Mouse (Mus musculus) ES-CJ7 (cell line): ENCODE measurements around the gene Tekt5.

Experiments used
- DNase-seq: peaks from one replicate; pipeline ENCODE4 v3.0.0; 2011; ENCODE audit warnings: low read depth, low spot score

Gene Tekt5

DNA sequence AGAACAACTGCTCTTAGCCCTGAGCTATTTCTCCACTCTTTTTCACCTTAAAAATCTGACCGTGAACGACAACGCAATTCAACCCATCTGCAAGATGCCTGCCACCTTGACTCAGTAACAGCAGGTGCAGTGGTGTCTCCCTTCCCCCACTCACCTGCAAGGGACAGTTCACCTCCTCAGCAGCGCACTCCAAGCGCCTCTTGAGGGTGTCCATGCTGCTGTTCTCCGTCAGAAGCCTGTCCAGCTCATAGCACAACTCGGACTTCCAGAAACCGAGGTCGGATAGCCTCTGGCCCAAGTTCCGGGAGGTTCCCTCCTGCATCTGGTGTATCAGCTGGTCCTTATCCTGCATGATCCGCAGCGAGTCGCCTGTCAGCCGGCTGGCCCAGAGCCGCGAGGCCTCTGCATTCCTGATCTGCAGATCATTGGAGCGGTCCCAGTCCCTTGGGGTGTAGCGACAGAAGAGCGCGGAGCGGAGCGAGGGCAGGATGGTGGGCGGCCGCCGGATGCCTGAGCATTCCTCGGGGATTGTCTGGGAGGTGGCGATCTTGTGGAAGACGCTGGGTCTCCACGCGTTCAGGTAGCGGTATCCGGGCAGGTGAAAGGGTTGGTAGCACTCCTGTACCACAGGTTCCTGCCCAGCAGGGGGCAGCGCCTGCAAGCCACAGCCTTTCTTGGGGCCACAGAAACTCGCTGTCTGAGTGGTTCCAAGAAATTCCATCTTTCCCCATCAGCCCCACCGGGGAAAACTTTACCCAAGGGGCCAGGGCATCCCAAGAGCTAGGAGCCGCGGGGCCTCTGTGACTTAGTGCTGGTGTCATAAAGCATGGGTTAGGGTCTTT is at the start of gene Tekt5:
Tekt5 (minus strand) TSS at position 792 of the 842 bp plus-strand sequence.
- DNase-seq = peak; percentile 64

DNA sequence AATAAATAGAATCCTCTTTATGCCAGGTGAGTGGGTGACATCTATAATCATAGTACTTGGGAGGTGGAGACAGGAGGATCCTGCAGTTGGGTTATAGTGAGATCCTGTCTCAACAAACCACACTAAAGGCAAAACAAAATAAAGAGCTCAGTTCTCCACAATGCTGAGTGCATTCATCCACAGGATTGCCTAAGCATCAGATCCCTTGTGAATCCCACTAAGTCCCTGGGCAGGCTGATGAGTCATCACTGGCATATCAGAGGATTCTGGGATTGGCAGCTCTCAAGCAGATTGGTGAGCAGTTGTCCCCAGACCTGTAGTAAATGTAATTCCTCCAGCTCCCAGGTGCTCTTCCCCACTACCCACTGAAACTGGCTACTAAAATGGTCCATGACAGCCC is 48.4 kb upstream of the Tekt5 start:
- no peak for DNase-seq

DNA sequence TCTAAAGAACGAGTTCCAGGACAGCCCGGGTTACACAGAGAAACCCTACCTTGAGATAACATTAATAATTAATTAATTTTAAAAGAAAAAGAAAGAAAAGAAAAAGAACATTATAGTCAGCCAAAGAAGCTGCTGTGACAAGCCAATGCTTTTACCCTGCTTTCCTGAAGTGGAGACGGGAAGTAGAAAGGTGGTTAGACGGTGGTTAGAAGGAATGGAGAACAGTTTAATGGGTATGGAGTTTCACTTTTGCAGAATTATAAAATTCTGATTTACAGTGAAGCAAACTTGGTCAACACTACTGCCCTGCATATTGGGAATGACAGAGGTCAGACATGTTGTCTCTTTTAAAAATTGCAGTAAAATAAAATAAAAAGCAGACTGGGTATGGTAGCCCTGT is 46.5 kb upstream of the Tekt5 start:
- no peak for DNase-seq

DNA sequence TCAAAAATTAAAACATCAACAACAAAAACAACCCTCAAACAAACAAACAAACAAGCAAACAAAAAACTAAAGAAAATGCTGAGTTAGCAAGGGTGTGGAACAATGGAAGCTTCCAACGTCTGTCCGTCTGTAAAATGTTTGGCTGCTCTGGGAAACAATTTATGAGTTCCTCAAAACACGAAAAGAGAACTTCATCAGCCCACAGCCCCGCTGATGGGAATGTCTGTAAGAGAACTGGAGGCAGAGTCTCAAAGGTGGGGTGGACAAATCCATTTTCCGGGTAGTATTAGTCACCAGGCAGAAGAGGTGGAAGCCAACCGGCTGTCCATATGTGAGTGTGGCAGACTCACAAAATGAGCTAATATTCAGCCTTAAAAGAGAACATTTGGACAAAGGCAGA is 46.0 kb upstream of the Tekt5 start:
- no peak for DNase-seq

DNA sequence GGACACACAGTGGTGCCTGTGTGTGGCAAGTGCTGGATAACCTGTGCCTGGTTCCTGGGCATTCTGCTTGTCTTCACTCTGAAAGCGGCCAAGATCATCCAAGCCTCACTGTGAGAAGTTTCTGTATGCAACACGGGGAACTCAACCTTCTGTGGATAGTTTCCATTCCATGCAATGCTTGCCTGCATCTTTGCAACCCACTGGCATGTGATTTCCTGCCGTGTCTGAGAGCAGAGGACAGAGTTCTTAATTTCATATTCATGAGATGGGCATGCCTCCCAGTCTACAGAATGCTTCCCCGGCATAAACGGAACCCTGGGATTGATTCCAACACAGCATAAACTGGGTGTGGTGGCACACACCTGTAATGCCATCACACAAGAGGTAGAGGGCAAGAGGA is 42.8 kb upstream of the Tekt5 start:
- no peak for DNase-seq

DNA sequence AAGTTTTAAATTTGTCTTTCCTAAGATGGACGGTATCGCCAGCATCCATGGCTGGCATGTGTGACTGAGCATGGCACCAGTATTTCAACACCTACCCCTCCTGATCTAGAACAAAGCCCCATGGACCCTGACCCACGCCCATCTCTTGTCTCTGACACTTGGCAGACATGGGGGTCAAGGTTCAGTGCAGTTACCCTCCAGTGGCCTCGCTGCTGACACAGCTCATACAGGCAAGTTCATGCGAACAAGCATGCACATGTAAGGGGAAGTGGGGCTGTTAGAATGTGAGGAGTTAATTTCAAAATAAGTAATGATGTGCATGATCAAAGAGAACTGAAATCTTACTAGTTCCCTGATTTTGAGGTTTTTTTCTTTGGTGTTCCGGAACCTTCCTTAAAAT is 40.9 kb upstream of the Tekt5 start:
- no peak for DNase-seq

DNA sequence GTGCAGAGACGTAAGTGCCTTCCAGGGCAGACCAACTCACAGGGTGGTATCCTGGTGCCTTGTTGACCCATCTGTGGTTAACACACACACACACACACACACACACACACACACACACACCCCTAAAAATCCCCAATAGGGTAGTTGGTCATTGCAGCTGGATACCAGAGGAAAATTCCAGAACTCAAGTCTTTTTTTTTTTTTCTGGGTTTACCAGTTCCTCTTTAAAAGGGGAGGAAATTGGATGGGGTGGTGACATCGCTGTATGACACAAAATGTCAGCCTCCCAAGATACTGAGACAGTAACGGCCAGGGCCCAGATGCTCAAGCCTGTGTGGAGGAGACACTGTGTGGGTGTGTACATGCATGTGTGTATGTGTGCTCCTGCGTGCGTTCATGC is 38.1 kb upstream of the Tekt5 start:
- DNase-seq = no peak

DNA sequence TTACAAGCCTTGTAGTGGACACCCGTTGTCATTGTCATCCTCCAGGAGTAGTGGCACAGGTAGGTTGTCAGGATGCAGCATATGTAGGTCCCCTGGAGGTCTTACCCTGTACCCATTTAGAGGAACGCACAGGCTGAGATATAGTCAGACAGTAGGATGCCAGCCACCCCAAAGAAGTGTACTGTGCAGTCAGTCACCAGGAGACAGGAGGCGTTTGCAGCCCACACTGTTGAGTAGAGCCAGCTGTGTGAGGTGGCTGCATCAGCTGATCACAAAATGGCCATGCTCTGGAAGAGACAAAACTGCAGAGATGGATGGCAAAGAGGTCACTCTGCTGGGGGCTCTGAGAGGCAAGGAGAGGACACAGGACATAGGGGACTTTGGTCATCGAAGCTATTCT is 37.1 kb upstream of the Tekt5 start:
- no peak for DNase-seq

DNA sequence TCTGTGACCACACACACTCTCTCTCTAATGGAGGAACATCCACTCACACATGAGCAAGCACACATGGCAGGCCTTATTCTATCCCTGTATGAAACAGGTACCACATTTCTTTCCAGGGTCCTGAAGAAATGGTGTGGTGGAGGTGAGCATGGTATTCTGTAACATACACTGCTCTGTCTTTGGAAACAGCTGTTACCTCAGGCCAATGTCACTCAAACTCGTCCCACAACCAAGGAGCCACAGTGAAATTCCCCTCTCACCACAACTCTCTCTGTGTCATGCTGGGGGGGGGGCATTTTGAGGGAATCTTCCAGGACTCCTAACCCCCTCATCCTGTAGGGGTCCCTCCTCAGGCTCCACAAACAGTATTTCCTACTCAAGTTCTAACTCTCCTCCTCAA is 36.6 kb upstream of the Tekt5 start:
- no peak for DNase-seq

DNA sequence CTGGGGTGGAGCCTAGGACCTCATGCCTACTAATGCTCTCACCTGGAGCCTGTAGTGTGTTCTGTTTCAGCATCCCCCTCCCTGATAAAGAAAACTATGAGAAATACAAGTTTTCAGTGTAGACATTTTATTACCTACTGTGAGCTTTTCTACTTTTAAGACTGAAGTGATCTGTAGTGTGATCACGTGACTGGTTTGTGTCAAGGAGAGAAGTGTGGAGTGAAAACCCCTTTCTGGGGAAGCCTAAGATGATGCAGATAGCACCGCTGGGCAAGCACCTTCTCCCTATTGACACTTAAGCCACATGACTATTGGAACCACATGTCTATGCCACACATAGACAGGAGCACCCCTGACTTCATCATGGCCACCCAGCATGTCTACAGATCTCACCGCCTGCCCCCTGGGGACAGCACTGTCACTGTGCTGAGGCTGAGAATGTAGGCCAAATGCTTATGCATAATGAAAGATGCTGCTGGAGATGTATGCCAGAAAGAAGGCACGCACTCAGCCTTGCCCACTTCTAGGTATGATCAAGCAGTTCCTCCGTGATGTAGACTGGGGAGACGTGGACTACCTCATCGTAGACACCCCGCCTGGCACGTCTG is 25.3 kb upstream of the Tekt5 start:
- DNase-seq = no peak

DNA sequence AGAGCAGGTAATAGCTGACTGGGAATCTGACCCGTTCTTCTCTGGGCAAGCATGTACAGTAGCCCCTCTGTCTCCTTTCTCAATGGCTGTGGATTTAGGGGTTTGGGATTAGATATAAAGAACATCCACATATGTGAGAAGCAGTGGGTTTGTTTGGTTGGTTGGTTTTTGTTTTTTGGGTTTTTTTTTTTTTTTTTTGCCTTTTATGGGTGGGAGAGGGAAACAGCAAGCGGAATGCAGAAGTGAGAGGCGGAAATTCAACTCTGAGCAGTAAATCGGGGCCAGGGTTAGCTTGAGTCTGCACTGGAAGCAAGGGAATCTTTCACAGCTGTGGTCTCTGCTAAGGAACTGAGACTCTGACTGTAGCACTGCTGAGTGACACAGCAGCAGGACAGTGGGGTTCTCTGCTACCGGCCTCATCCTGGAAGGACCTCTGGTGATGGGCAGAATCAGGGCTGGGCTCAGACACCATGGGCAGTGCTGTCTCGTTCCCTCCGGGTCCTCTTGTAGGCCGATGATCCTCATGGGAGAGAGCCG is 22.5 kb upstream of the Tekt5 start:
- no peak for DNase-seq

DNA sequence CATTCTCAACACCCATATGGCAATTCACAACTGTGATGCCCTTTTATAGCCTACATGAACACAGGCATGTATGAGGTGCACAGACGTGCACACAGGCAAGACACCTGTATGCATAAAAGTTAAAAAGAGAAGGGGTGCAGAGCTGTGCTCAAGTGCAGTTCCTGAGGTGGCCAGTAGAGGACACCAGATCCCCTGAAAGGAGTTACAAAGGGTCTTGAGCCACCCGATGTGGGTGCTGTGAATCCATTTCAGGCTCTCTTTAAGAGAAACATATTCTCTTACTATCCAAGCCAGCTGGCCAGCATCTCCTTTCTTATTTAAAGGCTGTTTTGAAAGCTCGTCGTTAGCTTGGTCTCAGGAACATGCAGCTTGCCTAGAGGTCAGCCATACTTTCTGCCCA is 21.6 kb upstream of the Tekt5 start:
- peak; percentile 57 for DNase-seq

DNA sequence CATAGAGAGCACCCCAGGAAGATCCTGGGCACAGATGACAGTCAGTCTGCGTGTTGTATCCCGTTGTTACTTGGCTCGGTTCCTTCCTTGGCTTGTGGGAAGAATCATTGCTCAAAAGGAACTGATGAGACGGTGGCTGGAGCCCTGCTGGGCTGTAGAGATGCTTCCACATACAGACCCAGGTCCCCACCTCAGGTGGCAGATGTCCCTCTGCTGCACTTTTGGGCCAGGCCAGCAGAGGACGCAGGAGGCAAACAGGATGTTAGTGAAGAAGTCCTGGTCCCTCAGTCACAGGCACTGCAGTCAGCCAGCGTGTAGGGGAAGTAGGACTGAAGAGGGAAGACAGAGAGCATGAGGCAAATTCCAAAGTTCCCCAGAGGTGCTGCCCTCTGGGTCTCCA is 20.7 kb upstream of the Tekt5 start:
- DNase-seq = peak; percentile 60

DNA sequence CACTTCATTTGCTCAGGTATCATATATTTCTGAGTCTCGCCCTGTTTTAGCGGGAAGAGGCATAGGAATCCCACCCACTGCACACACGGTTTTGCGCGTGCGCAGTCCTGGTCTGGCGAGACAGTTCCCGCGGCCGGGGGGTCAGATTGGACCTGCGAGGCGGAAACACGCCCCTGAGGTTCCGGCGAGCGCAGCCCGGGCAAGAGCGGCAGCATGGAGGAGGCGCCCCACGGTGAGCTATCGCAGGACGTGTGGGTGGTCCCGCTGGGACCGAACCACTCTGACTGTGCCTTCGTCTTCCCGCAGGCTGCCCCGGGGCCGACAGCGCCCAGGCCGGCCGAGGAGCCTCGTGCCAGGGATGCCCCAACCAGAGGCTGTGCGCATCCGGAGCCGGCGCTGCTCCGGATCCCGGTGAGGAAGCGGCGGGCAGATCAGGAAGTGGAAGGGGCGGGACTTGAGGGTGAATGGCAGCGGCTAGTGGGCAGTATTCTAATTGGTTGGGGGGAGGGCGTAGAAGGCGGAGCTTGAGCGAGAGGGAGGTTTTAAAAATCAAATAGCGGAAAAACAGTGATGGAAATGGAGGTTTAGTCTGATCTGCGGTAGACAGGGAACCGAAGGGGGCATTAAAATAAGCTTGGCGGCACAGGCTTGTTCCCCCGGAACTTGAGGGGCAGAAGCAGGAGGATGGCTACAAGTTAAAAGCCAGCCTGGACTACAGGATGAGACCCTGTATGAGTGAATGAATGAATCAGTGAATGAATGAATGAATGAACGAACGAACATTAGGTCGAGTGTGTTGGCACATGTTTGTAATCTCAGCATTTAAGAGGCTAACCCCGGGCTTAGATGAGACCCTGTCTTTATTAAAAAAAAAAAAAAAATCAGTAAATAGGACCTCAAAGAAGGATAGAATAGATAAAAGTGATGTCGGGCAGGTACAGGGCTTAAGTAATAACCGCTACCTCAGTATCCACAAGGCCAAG is 16.8 kb upstream of the Tekt5 start, which contains the start of gene Nubp1:
Nubp1 (plus strand) TSS at position 185 of the 983 bp plus-strand sequence.
- peak; percentile 96 for DNase-seq

DNA sequence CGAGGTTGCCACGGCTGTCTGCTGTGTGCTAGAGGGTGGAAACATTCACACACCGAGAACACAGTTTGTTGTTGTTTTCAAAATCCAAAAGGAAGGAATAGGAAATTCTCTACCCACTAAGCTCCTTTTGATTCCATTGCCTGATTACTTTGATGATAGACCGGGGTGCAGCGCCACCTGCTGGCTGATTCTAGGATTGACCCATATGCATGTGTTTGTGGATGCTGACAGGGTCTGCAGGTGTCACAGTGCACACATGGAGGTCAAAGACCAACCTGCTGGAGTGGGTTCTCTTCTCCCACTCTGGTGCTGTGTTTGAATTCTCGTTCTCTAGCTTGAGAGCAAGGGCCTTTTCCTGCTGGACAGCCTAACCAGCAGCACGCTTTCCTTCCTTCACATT is 3.9 kb upstream of the Tekt5 start:
- peak; percentile 87 for DNase-seq

DNA sequence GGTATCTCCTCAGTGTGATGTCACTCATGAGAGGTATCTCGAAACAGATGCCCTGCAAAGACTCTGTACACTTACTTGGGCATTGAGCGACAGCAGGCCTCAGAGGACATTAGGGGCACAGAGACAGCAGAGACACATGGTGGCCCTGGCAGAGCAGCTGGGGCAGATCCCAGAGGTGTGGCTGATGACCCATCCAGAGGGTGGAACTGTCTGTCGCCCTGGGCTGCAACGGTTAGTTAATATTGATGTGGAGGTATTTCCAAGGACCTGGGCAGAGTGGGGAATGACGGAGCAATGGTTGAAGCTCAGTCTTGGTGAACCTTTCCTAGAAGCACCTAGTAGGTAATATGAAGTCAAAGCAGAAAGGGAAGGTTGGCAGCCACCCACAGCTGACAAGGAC is 3.5 kb upstream of the Tekt5 start:
- DNase-seq = no peak

DNA sequence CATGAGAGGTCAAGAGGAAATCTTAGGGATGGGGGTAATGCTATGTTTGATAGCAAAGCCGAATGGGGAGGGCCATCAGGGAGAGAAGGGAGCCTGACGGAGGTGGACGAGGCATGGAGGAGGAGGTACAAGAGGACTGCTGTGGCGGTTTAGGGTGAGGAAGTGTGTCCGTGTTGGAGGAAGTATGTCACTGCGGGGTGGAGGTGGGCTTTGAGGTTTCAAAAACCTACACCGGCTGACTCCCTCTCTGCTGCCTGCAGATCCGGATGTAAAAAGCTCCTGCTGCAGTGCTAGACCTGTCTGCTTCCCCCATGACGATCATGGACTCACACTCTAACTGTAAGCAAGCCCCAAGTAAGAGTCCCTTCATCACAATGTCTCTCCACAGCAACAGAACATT is 2.7 kb downstream of the Tekt5 start:
- DNase-seq = no peak

DNA sequence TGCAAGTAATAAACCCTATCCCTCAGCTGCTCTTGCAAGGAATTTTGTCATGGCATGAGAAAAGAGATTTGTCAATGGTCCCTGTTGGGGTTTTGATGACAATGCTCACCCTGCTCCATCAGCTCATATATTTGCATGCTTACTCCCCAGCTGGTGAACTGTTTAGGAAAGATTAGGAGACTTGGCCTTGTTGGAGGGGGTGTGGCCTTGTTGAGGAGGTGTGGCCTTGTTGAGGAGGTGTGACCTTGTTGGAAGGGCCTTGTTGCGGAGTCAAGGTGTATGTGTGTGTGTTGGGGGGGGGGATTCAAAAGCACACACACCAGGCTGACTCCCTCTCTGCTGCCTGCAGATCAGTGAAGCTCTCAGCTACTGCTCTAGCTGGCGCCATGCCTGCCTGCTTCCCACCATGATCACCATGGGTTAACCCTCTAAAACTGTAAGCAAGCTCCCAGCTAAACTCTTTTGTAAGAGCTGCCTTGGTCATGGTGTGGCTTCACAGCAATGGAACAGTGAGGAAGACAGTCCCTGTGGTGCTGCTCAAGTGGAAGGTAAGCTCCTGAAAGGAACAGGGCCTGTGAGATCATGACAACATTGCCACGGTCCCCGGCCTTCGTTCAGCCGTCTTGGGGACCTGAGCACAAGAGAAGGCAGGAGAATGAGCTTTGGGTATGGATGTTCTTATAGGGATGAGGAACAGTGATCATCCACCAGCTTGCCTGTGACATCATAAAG is 6.5 kb downstream of the Tekt5 start:
- no peak for DNase-seq

DNA sequence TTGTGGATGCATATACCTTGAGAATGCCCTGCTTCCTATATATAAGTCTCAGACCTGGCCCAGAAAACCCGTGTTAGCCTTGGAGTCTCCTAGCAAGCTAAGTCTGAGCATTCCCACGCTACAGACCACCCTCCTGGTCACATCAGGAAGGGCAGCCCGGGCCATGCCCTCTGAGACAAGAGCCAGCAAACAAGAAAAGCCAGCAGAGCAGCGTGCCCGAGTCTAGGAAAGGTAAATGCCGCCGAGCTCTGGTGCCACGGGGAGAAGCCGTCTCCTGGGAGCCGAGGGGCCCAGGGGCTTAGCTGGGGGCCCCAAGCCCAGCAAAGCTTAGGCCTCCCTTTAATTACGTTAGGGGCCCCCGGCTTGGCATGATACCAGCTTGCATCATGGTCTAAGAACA is 10.0 kb downstream of the Tekt5 start:
- no peak for DNase-seq

DNA sequence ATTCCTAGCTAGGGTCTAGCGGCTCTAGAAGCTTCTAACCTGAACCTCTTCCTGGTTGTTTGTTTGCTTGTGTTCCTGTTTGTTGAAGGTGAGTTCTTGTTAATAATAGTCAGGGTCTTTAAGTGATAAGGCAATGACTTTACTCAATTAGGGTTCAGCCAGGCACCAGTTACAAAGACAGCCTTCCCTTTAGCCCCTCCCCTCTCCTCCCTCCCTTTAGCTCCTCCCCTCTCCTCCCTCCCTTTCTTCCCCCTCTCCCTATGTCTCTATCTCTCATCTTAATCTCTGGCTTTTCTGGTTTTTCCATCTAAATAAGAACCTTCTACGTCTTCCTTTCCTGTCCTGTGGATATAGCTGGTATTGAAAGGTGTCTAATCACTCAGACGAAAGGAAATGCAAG is 10.7 kb downstream of the Tekt5 start:
- no peak for DNase-seq

DNA sequence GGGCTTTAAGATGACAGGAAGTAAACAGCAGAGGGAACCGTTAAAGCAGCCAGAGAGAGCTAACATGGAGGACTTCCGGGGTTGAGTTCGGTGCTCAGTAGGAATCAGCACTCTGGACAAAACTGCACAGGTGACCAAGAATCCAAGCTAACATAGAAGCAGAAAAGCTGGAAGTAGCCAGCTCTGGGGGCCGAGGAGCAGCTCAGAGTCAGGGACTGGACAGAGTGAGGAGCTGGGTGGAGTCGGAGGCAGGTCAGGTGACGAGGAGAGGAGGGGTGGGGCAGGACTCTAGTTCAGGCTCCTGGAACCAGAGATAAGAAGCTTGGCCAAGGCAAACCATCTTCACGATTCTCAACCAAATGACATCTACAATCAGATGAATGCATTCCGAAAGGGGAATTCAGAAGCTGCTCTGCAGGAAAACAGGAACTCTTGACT is 11.2 kb downstream of the Tekt5 start:
- DNase-seq = no peak
